ENCODE assay signal across 24 mouse cellular contexts in genomic region chr8:117494874-117495273, GRCm38 (mm10). TPM values are rescaled to one million over a fixed set of nuclear protein-coding genes. Genes with fewer than 3 reads are reported as not detected.
A peak's percentile ranks its signal among the peaks of the same experiment; 100 is the strongest.
DNase-seq lines count a peak whose midpoint lies in the region; ATAC-seq and TF ChIP-seq lines count a peak whose summit lies in the region.
"Had no signal": no experiment of that assay in that cellular context is flagged by ENCODE, and none has a peak within 500 bp of the region (broad histone marks: within the 10 kb centered on the region; RNA-seq: fewer than 3 reads in every experiment).

No protein-coding gene starts in this region.

- TF ChIP-seq CTCF in kidney, adult 2 months (conservative IDR thresholded peaks at IDR 0.05; ENCODE audit: insufficient read depth, insufficient read length, low read depth, low read length), result no peak
- no peak for TF ChIP-seq CTCF in CH12.LX (conservative IDR thresholded peaks at IDR 0.05 in 1 of 2, IDR thresholded peaks at IDR 0.05 in 1 of 2; ENCODE audit: low read depth in 2 of 2, low read length in 2 of 2)

- no peaks in the 10 kb centered on the region for H3K36me3 ChIP-seq in kidney, adult 2 months (ENCODE audit: control insufficient read depth, insufficient read depth, low read length)
- H3K36me3 ChIP-seq in kidney, embryonic 15.5 days, result no peaks in the 10 kb centered on the region
- H3K36me3 ChIP-seq in CH12.LX (replicated peaks in 1 of 2; ENCODE audit: control insufficient read depth in 1 of 2, insufficient read depth in 1 of 2, low read length in 1 of 2), result no peaks in the 10 kb centered on the region
- H3K36me3 ChIP-seq in forebrain, embryonic 11.5 days (ENCODE audit: control insufficient read depth, insufficient read depth, low read length), result no peaks in the 10 kb centered on the region
- H3K36me3 ChIP-seq: forebrain, embryonic 15.5 days; G1E; limb, embryonic 10.5 days; limb, embryonic 15.5 days; lung, embryonic 15.5 days; midbrain, embryonic 15.5 days; neural tube, embryonic 12.5 days had no signal

- no peak overlapping the region for H3K4me3 ChIP-seq in kidney, adult 2 months (ENCODE audit: insufficient read depth, low read depth, low read length)
- H3K4me3 ChIP-seq in kidney, embryonic 15.5 days (replicated peaks), result no peak overlapping the region
- H3K4me3 ChIP-seq in CH12.LX (replicated peaks in 1 of 3; ENCODE audit: low read depth in 2 of 3, low read length in 2 of 3, poor library complexity in 1 of 3), result no peak overlapping the region
- no peak overlapping the region for H3K4me3 ChIP-seq in forebrain, embryonic 11.5 days (ENCODE audit: low read depth, low read length)
- H3K4me3 ChIP-seq: forebrain, embryonic 15.5 days; limb, embryonic 10.5 days; limb, embryonic 15.5 days; lung, embryonic 15.5 days; midbrain, embryonic 15.5 days; neural tube, embryonic 12.5 days had no signal

- H3K79me2 ChIP-seq in CH12.LX (replicated peaks; ENCODE audit: control insufficient read depth, extremely low read depth, insufficient read depth, poor library complexity, severe bottlenecking), result peaks cover 6% of the 10 kb centered on the region; the same call in 1 of the 2 replicates

- TF ChIP-seq POLR2A in kidney, adult 2 months (IDR thresholded peaks at IDR 0.05; ENCODE audit: low read depth, low read length), result no peak
- TF ChIP-seq POLR2A in CH12.LX (IDR thresholded peaks at IDR 0.05; ENCODE audit: low read depth, low read length), result no peak

- no peaks in the 10 kb centered on the region for H3K4me1 ChIP-seq in kidney, adult 2 months (ENCODE audit: control insufficient read depth, insufficient read depth, low read length)
- H3K4me1 ChIP-seq in kidney, embryonic 15.5 days, result peaks cover 16% of the 10 kb centered on the region
- peaks cover 21 to 40% of the 10 kb centered on the region in 2 experiments for H3K4me1 ChIP-seq in CH12.LX (ENCODE audit: control insufficient read depth in 1 of 2, insufficient read depth in 2 of 2)
- peaks cover 5% of the 10 kb centered on the region for H3K4me1 ChIP-seq in forebrain, embryonic 11.5 days (replicated peaks; ENCODE audit: control insufficient read depth, insufficient read depth, low read length)

- H3K9ac ChIP-seq in kidney, embryonic 15.5 days, result no peak overlapping the region
- H3K9ac ChIP-seq in CH12.LX (ENCODE audit: insufficient read depth, low read depth), result no peak overlapping the region
- H3K9ac ChIP-seq in forebrain, embryonic 11.5 days (ENCODE audit: low read length), result no peak overlapping the region
- H3K9ac ChIP-seq: forebrain, embryonic 15.5 days; limb, embryonic 15.5 days; liver, embryonic 14.5 days; lung, embryonic 15.5 days; midbrain, embryonic 15.5 days; neural tube, embryonic 12.5 days had no signal

- peak; percentile 75 for TF ChIP-seq EP300 in CH12.LX (IDR thresholded peaks at IDR 0.05; ENCODE audit: low read length)

- peak; percentile 30 for DNase-seq in kidney, adult 2 months
- DNase-seq in 416B (ENCODE audit: low read depth), result peak; percentile 62
- DNase-seq in CH12.LX (ENCODE audit: extremely low read depth), result no peak
- DNase-seq in cerebellum, adult 8-10 months, result no peak
- no peak for DNase-seq in forebrain, embryonic 11.5 days (ENCODE audit: low spot score)
- no peak for DNase-seq in thymus, postnatal 25 days
- DNase-seq: adrenal gland, adult 8-10 months; cerebellum, adult 11 months; cerebellum, adult 9-11 months; gastrocnemius, postnatal 36 days; heart, postnatal 14 days; layer of hippocampus, postnatal 36 days; lung, postnatal 36 days had no signal

- H3K27ac ChIP-seq in kidney, adult 2 months (ENCODE audit: insufficient read depth, low read depth, low read length), result peak overlapping the region; percentile 14; the same call in 1 of the 2 replicates
- H3K27ac ChIP-seq in kidney, embryonic 15.5 days, result no peak overlapping the region
- H3K27ac ChIP-seq in CH12.LX (ENCODE audit: insufficient read depth, low read depth), result peak overlapping the region; percentile 21
- no peak overlapping the region for H3K27ac ChIP-seq in forebrain, embryonic 11.5 days (ENCODE audit: low read depth, low read length)
- H3K27ac ChIP-seq: forebrain, embryonic 15.5 days; limb, embryonic 10.5 days; limb, embryonic 15.5 days; liver, embryonic 14.5 days; lung, embryonic 15.5 days; midbrain, embryonic 15.5 days; neural tube, embryonic 12.5 days had no signal

- ATAC-seq in kidney, embryonic 15.5 days (replicated peaks; ENCODE audit: low FRiP score), result no peak
- peak; percentile 43; the same call in 1 of the 2 replicates for ATAC-seq in megakaryocyte, adult 5-6 weeks (ENCODE audit: poor library complexity, severe bottlenecking)
- no peak for ATAC-seq in forebrain, embryonic 11.5 days (replicated peaks; ENCODE audit: low FRiP score)
- ATAC-seq: forebrain, embryonic 15.5 days; hindbrain, embryonic 16.5 days; midbrain, embryonic 15.5 days had no signal

- H3K27me3 ChIP-seq in kidney, adult 2 months (replicated peaks; ENCODE audit: control insufficient read depth, insufficient read depth, low read length), result peaks cover 2% of the 10 kb centered on the region; the same call in 1 of the 2 replicates
- H3K27me3 ChIP-seq in kidney, embryonic 15.5 days, result peaks cover 40% of the 10 kb centered on the region
- no peaks in the 10 kb centered on the region for H3K27me3 ChIP-seq in CH12.LX (replicated peaks)
- H3K27me3 ChIP-seq in forebrain, embryonic 11.5 days (ENCODE audit: control insufficient read depth, insufficient read depth, low read length), result peaks cover 13% of the 10 kb centered on the region

- dilution Hi-C loops in CH12.LX (cut with MboI; ENCODE audit: extremely low pct_ligation_motif_present, extremely low pct_unique_long_range_greater_than_20kb, low sequenced_read_pairs), result no loop called here

- WGBS in kidney, adult 2 months, result 51% methylated on average over 2 of the region's 2 CpGs
- WGBS in kidney, embryonic 15.5 days, result 66% methylated on average over 2 of the region's 2 CpGs
- 88% methylated on average over 2 of the region's 2 CpGs for WGBS in forebrain, embryonic 11.5 days

- H3K9me3 ChIP-seq in kidney, embryonic 15.5 days (replicated peaks), result no peaks in the 10 kb centered on the region
- no peaks in the 10 kb centered on the region for H3K9me3 ChIP-seq in CH12.LX (replicated peaks; ENCODE audit: low read length)
- H3K9me3 ChIP-seq in forebrain, embryonic 11.5 days (ENCODE audit: control insufficient read depth, low read length), result no peaks in the 10 kb centered on the region
- H3K9me3 ChIP-seq: forebrain, embryonic 15.5 days; limb, embryonic 10.5 days; limb, embryonic 15.5 days; lung, embryonic 15.5 days; midbrain, embryonic 15.5 days; neural tube, embryonic 12.5 days had no signal

- in situ Hi-C loops in CH12.LX (cut with MboI; ENCODE audit: low pct_ligation_motif_present, low pct_unique_long_range_greater_than_20kb, low sequenced_read_pairs), result loop anchor here (5.0 kb wide), 1 partner anchor 42 kb away; no protein-coding TSS in a partner anchor

- TF ChIP-seq RAD21 in CH12.LX (IDR thresholded peaks at IDR 0.05; ENCODE audit: low read depth, low read length), result no peak; the same call in 1 of the 2 replicates

- no peak overlapping the region for H3K4me2 ChIP-seq in kidney, embryonic 15.5 days
- 0 out of 2 replicates have a peak overlapping the region, but pooled peaks have one; percentile 22 for H3K4me2 ChIP-seq in CH12.LX (ENCODE audit: insufficient read depth, low read depth, poor library complexity, severe bottlenecking)
- no peak overlapping the region for H3K4me2 ChIP-seq in forebrain, embryonic 11.5 days (ENCODE audit: low read depth, low read length, severe bottlenecking)
- H3K4me2 ChIP-seq: forebrain, embryonic 15.5 days; limb, embryonic 15.5 days; lung, embryonic 15.5 days; midbrain, embryonic 15.5 days; neural tube, embryonic 12.5 days had no signal

TF ChIP-seq in CH12.LX, 34 proteins besides CTCF, POLR2A, EP300 and RAD21 (continues in another document):
- TF ChIP-seq E2F4 (IDR thresholded peaks at IDR 0.05; ENCODE audit: insufficient replicate concordance, low read depth, low read length) (no peak), USF2 (conservative IDR thresholded peaks at IDR 0.05; ENCODE audit: low read depth, low read length) (no peak), CHD2 (IDR thresholded peaks at IDR 0.05; ENCODE audit: low read length) (peak; percentile 43), IRF4 (IDR thresholded peaks at IDR 0.05; ENCODE audit: low read depth, low read length) (peak; percentile 68), NELFE (IDR thresholded peaks at IDR 0.05; ENCODE audit: low read depth, low read length) (no peak), ELF1 (IDR thresholded peaks at IDR 0.05; ENCODE audit: low read depth, low read length) (peak; percentile 47), SMC3 (IDR thresholded peaks at IDR 0.05; ENCODE audit: low read depth, low read length) (no peak), USF1 (IDR thresholded peaks at IDR 0.05; ENCODE audit: low read depth, low read length) (no peak), MAX (IDR thresholded peaks at IDR 0.05; ENCODE audit: low read length) (no peak), ZNF384 (IDR thresholded peaks at IDR 0.05; ENCODE audit: low read depth, low read length) (no peak), RCOR1 (conservative IDR thresholded peaks at IDR 0.05; ENCODE audit: low read depth, low read length) (no peak; the same call in 1 of the 2 replicates), GABPA (IDR thresholded peaks at IDR 0.05; ENCODE audit: insufficient replicate concordance, low read depth, low read length) (no peak), KAT2A (IDR thresholded peaks at IDR 0.05; ENCODE audit: insufficient replicate concordance, low read length) (0 out of 2 replicates have a peak, but pooled peaks have one; percentile 43), ZMIZ1 (IDR thresholded peaks at IDR 0.05; ENCODE audit: low read depth, low read length) (no peak), JUND (conservative IDR thresholded peaks at IDR 0.05; ENCODE audit: low read depth, low read length) (no peak), ETS1 (conservative IDR thresholded peaks at IDR 0.05; ENCODE audit: low read depth, low read length) (peak; percentile 66; the same call in 1 of the 2 replicates), POLR2AphosphoS2 (IDR thresholded peaks at IDR 0.05; ENCODE audit: low read depth, low read length) (no peak), MEF2A (IDR thresholded peaks at IDR 0.05; ENCODE audit: borderline replicate concordance, low read depth, low read length) (peak; percentile 54; the same call in 1 of the 2 replicates), HCFC1 (IDR thresholded peaks at IDR 0.05; ENCODE audit: low read depth, low read length) (peak; percentile 26; the same call in 1 of the 2 replicates), SIN3A (IDR thresholded peaks at IDR 0.05; ENCODE audit: low read length) (no peak; the same call in 1 of the 2 replicates)

RNA-seq across cellular contexts. Expression of gene Plcg2, which starts 3.2 kb away (rescaled TPM):
- polyA plus RNA-seq in kidney, adult 2 months (2012; rRNA removed), result 10.7 and 12.5 TPM in 2 replicates
- 5.1 and 6.0 TPM in 2 replicates for polyA plus RNA-seq in kidney, embryonic 15.5 days (2015; fragmentation: Nextera tagmentation; extraction: Ambion mirVana)
- total RNA-seq in CH12.LX (2012; rRNA removed) (194 and 205 TPM in 2 replicates), CH12.LX (2014; rRNA removed) (129 and 139 TPM in 2 replicates)
- 177 and 196 TPM in 2 replicates for polyA plus RNA-seq in CH12.LX (2012; ENCODE audit: insufficient read length, low read depth)
- 104 and 105 TPM in 2 replicates for total RNA-seq in megakaryocyte, adult 5-6 weeks (2015)
- total RNA-seq in megakaryocyte, adult 5-6 weeks (2017), result 164 and 180 TPM in 2 replicates
- 2.0 and 2.7 TPM in 2 replicates for polyA plus RNA-seq in forebrain, embryonic 11.5 days (2014; fragmentation: Nextera tagmentation; extraction: Ambion mirVana)
- total RNA-seq: G1E had no signal
- polyA plus RNA-seq: G1E had no signal

Comparison
In these comparisons a context has a peak if more than half of its experiments do, and no peak if none do; other contexts are left out.
1. H3K27ac ChIP-seq: peak in kidney, adult 2 months (single experiment) and CH12.LX (single experiment); none in kidney, embryonic 15.5 days (single experiment) and forebrain, embryonic 11.5 days (single experiment).
2. DNase-seq: peak in kidney, adult 2 months (single experiment) and 416B (single experiment); none in CH12.LX (single experiment), cerebellum, adult 8-10 months (single experiment), forebrain, embryonic 11.5 days (single experiment) and thymus, postnatal 25 days (single experiment).
3. RNA of gene Plcg2, which starts 3.2 kb away (polyA plus RNA-seq): 177 to 196 TPM in CH12.LX; 10.7 to 12.5 TPM in kidney, adult 2 months, 5.1 to 6.0 TPM in kidney, embryonic 15.5 days and 2.0 to 2.7 TPM in forebrain, embryonic 11.5 days; every median in the first group is over 10 times any median in the second.